Mouse (Mus musculus): ENCODE results near the gene Nexn. TPM values are rescaled to one million over a fixed set of nuclear protein-coding genes. Genes with fewer than 3 reads are reported as not detected.
"Not testable (repeated sequence)": the region's sequence is repeated elsewhere in the genome, so short reads cannot be mapped to it uniquely, and the experiment has no call there.

The Nexn gene
- 2.8 and 3.8 TPM in 2 replicates for polyA plus RNA-seq (2016; fragmentation: Nextera tagmentation; extraction: Ambion mirVana)

- H3K4me3 ChIP-seq = peak within 1 kb of the TSS; percentile 73
- peaks cover 42% of the 10 kb centered on the region for H3K4me1 ChIP-seq
- 4% methylated on average over 13 of the region's 13 CpGs for WGBS
- DNase-seq (ENCODE audit: extremely low spot score, low spot score) = peak; percentile 42
- H3K27ac ChIP-seq = peak within 1 kb of the TSS; percentile 86
- H3K9me3 ChIP-seq = no peaks in the 10 kb centered on the region
- H3K27me3 ChIP-seq (ENCODE audit: poor library complexity, severe bottlenecking) = peaks cover 74% of the 10 kb centered on the region
- H3K36me3 ChIP-seq (replicated peaks) = no peaks in the 10 kb centered on the region
Observed at GRCm38 (mm10) chr3:152266036-152266421, at the start of gene Nexn. Gene Nexn, minus strand, starts transcription at chr3:152266350.

GRCm38 (mm10) chr3:152315613-152316012 lies 49.5 kb upstream of the Nexn start:
- peak; percentile 71 for DNase-seq (ENCODE audit: extremely low spot score, low spot score)
- Histone ChIP-seq H3K27ac (no peak overlapping the region), H3K27me3 (ENCODE audit: poor library complexity, severe bottlenecking) (no peaks in the 10 kb centered on the region), H3K4me1 (no peaks in the 10 kb centered on the region), H3K9me3 (no peaks in the 10 kb centered on the region), H3K36me3 (replicated peaks) (peaks cover 40% of the 10 kb centered on the region), H3K4me3 (no peak overlapping the region)
- WGBS = 14% methylated on average over 7 of the region's 7 CpGs

- not testable (repeated sequence) for H3K4me1 ChIP-seq; H3K9me3 ChIP-seq; H3K27me3 ChIP-seq (ENCODE audit: poor library complexity, severe bottlenecking); H3K27ac ChIP-seq; DNase-seq (ENCODE audit: extremely low spot score, low spot score); H3K4me3 ChIP-seq
- WGBS = 78% methylated on average over 14 of the region's 14 CpGs
- peaks cover 41% of the 10 kb centered on the region for H3K36me3 ChIP-seq (replicated peaks)
Observed at GRCm38 (mm10) chr3:152314666-152315065, 48.5 kb upstream of the Nexn start.

GRCm38 (mm10) chr3:152309250-152309645 lies 43.1 kb upstream of the Nexn start:
- no peak for DNase-seq (ENCODE audit: extremely low spot score, low spot score)
- H3K4me1 ChIP-seq = no peaks in the 10 kb centered on the region
- 90% methylated on average over 9 of the region's 9 CpGs for WGBS
- H3K36me3 ChIP-seq (replicated peaks) = peaks cover 54% of the 10 kb centered on the region
- H3K27ac ChIP-seq = no peak overlapping the region
- no peaks in the 10 kb centered on the region for H3K9me3 ChIP-seq
- no peak overlapping the region for H3K4me3 ChIP-seq
- H3K27me3 ChIP-seq (ENCODE audit: poor library complexity, severe bottlenecking) = no peaks in the 10 kb centered on the region

- no peak overlapping the region for H3K27ac ChIP-seq
- H3K36me3 ChIP-seq (replicated peaks) = peaks cover 54% of the 10 kb centered on the region
- no peaks in the 10 kb centered on the region for H3K4me1 ChIP-seq
- WGBS = 80% methylated on average over 10 of the region's 10 CpGs
- no peak overlapping the region for H3K4me3 ChIP-seq
- no peaks in the 10 kb centered on the region for H3K9me3 ChIP-seq
- no peaks in the 10 kb centered on the region for H3K27me3 ChIP-seq (ENCODE audit: poor library complexity, severe bottlenecking)
- no peak for DNase-seq (ENCODE audit: extremely low spot score, low spot score)
Observed at GRCm38 (mm10) chr3:152308485-152309249, 42.5 kb upstream of the Nexn start.

- H3K27me3 ChIP-seq (ENCODE audit: poor library complexity, severe bottlenecking) = no peaks in the 10 kb centered on the region
- peaks cover 62% of the 10 kb centered on the region for H3K36me3 ChIP-seq (replicated peaks)
- WGBS = 87% methylated on average over 4 of the region's 4 CpGs
- H3K4me3 ChIP-seq = no peak overlapping the region
- DNase-seq (ENCODE audit: extremely low spot score, low spot score) = no peak
- H3K4me1 ChIP-seq = no peaks in the 10 kb centered on the region
- H3K27ac ChIP-seq = no peak overlapping the region
- no peaks in the 10 kb centered on the region for H3K9me3 ChIP-seq
Observed at GRCm38 (mm10) chr3:152305971-152306370, 39.8 kb upstream of the Nexn start.

- WGBS = 92% methylated on average over 8 of the region's 8 CpGs
- no peak for DNase-seq (ENCODE audit: extremely low spot score, low spot score)
- Histone ChIP-seq H3K9me3 (no peaks in the 10 kb centered on the region), H3K27ac (no peak overlapping the region), H3K27me3 (ENCODE audit: poor library complexity, severe bottlenecking) (no peaks in the 10 kb centered on the region), H3K4me1 (no peaks in the 10 kb centered on the region), H3K36me3 (replicated peaks) (peaks cover 63% of the 10 kb centered on the region), H3K4me3 (no peak overlapping the region)
Observed at GRCm38 (mm10) chr3:152305080-152305479, 38.9 kb upstream of the Nexn start.

- Histone ChIP-seq H3K27me3 (ENCODE audit: poor library complexity, severe bottlenecking) (no peaks in the 10 kb centered on the region), H3K4me1 (no peaks in the 10 kb centered on the region), H3K36me3 (replicated peaks) (peaks cover 56% of the 10 kb centered on the region), H3K4me3 (no peak overlapping the region), H3K9me3 (no peaks in the 10 kb centered on the region), H3K27ac (no peak overlapping the region)
- DNase-seq (ENCODE audit: extremely low spot score, low spot score) = no peak
- WGBS = 68% methylated on average over 6 of the region's 6 CpGs
Observed at GRCm38 (mm10) chr3:152304093-152304815, 38.1 kb upstream of the Nexn start.

- no peak for DNase-seq (ENCODE audit: extremely low spot score, low spot score)
- no peaks in the 10 kb centered on the region for H3K4me1 ChIP-seq
- H3K27ac ChIP-seq = no peak overlapping the region
- H3K36me3 ChIP-seq (replicated peaks) = peaks cover 53% of the 10 kb centered on the region
- no peak overlapping the region for H3K4me3 ChIP-seq
- WGBS = 85% methylated on average over 9 of the region's 9 CpGs
- no peaks in the 10 kb centered on the region for H3K9me3 ChIP-seq
- H3K27me3 ChIP-seq (ENCODE audit: poor library complexity, severe bottlenecking) = no peaks in the 10 kb centered on the region
Observed at GRCm38 (mm10) chr3:152302991-152303390, 36.8 kb upstream of the Nexn start.

- no peaks in the 10 kb centered on the region for H3K4me1 ChIP-seq
- H3K27ac ChIP-seq = no peak overlapping the region
- H3K4me3 ChIP-seq = no peak overlapping the region
- no peaks in the 10 kb centered on the region for H3K9me3 ChIP-seq
- 93% methylated on average over 14 of the region's 14 CpGs for WGBS
- peaks cover 60% of the 10 kb centered on the region for H3K36me3 ChIP-seq (replicated peaks)
- no peaks in the 10 kb centered on the region for H3K27me3 ChIP-seq (ENCODE audit: poor library complexity, severe bottlenecking)
- DNase-seq (ENCODE audit: extremely low spot score, low spot score) = no peak
Observed at GRCm38 (mm10) chr3:152300376-152301337, 34.5 kb upstream of the Nexn start.

- Histone ChIP-seq H3K9me3 (no peaks in the 10 kb centered on the region), H3K4me1 (no peaks in the 10 kb centered on the region), H3K27ac (no peak overlapping the region), H3K27me3 (ENCODE audit: poor library complexity, severe bottlenecking) (no peaks in the 10 kb centered on the region), H3K36me3 (replicated peaks) (peaks cover 57% of the 10 kb centered on the region), H3K4me3 (no peak overlapping the region)
- no peak for DNase-seq (ENCODE audit: extremely low spot score, low spot score)
- 92% methylated on average over 5 of the region's 5 CpGs for WGBS
Observed at GRCm38 (mm10) chr3:152295896-152296295, 29.7 kb upstream of the Nexn start.

- Histone ChIP-seq H3K4me3 (no peak overlapping the region), H3K4me1 (no peaks in the 10 kb centered on the region; the same call in 1 of the 2 replicates), H3K27me3 (ENCODE audit: poor library complexity, severe bottlenecking) (no peaks in the 10 kb centered on the region), H3K27ac (no peak overlapping the region), H3K36me3 (replicated peaks) (peaks cover 64% of the 10 kb centered on the region), H3K9me3 (no peaks in the 10 kb centered on the region)
- 91% methylated on average over 3 of the region's 3 CpGs for WGBS
- no peak for DNase-seq (ENCODE audit: extremely low spot score, low spot score)
Observed at GRCm38 (mm10) chr3:152294400-152294799, 28.2 kb upstream of the Nexn start.

All from forebrain, embryonic 10.5 days (tissue).